Mouse (Mus musculus) embryonic stem cell, embryonic (primary cell): ENCODE measurements around the gene Npas3.

Experiments used
- CTCF ChIA-PET, 4 experiments: fragments of 300-600 bp in 2 of 4; fragments of 350-600 bp in 2 of 4; sonication (Branson Sonifier 250); formaldehyde crosslinking; loops; one replicate each; lab custom pipeline; 2022; ENCODE audit warnings: inconsistent platforms in 2 of 4; lab: Charles Lee
- POLR2A ChIA-PET, 4 experiments: fragments of 300-600 bp in 2 of 4; fragments of 350-600 bp in 2 of 4; sonication (Branson Sonifier 250); formaldehyde crosslinking; loops; one replicate each; lab custom pipeline; 2022; ENCODE audit warnings: antibody characterized with exemption in 4 of 4, inconsistent platforms in 1 of 4; lab: Charles Lee

Gene Npas3

DNA sequence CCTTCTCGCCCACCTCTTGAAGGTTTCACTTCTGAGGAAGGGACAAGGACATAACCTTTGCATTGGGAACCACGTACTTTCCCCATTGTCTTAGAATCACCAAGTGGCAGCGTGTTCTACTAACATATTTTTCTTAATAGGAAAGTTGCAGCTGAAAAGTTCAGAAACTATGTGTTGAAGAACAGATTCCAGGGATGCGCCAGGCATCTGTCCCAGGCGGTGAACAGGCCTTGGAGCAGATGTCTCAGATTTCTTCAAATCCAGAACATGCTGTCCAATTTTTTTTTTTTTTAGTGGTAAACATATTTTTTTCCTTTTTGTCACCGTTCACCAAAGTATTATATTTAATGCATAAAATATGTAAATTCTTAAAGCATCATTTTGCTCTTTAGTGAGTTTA lies 553.4 kb downstream of the Npas3 start:
- CTCF ChIA-PET, result no interaction called here

DNA sequence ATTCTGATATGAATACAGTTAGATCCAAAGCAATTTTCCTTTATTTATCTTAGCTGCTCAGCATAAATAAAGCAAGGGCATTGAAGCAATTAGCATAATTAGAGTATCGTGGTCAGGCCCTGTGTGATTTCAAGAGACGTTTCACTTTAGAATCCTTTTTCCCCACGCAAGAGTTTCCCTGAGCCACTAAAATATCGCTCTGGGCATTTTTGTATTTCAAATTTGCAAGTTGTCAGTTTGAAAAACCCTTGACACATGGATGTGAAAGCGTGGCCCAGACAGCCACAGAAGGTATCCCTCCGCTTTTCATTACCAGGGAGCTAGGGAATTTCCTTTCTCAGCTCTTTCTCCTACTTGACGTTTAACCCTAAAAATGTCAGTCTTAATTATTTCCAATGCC lies 553.9 kb downstream of the Npas3 start:
- CTCF ChIA-PET, result no interaction called here
- POLR2A ChIA-PET, result interaction anchor here in 1 of 4 experiments (0.7 kb wide), 1 partner anchor 222 kb away, joined by 3 read pairs; no protein-coding TSS in a partner anchor

More for the DNA sequence above, 553.4 kb downstream of the Npas3 start:
- POLR2A ChIA-PET, result interaction anchor here in 1 of 4 experiments (0.7 kb wide), 1 partner anchor 223 kb away, joined by 3 read pairs; no protein-coding TSS in a partner anchor

DNA sequence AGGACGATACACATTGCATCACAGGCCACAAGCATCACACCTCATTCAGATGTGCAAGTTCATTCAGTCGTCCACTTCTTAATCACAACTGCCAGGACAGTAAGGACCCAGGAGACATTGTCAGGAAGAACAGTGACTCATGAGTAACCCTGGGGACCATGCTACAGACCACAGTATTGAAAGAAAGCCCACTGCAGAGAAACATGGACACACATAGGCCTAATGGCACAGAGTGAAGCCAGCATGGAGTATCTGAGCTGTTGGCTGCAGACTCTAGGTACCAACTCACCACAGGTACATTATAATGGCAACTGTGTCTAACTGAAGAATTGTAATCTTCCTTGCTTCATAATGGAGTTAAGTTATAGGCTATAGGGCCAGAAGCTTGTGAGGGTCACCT lies 561.6 kb downstream of the Npas3 start:
- ChIA-PET POLR2A (no interaction called here), CTCF (no interaction called here)

DNA sequence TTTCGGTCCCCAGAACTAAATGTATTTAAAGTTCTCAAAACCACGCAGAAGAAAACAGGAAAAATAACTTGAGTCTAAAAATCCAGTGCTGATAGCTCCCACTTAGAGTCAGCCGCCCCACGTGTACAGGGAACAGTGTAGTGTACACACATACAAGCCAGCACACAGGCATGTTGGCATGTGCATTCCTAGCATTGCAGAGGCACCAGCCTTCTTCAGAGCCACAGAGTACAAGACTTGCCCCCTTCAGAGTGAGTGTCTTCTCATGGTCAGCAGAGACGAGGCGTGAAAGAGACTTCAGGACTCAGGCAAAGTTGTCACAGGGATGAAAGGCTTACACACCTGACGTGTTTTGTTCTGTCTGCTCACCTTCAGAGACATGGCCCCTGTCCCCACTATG lies 565.8 kb downstream of the Npas3 start:
- ChIA-PET CTCF (no interaction called here), POLR2A (no interaction called here)

DNA sequence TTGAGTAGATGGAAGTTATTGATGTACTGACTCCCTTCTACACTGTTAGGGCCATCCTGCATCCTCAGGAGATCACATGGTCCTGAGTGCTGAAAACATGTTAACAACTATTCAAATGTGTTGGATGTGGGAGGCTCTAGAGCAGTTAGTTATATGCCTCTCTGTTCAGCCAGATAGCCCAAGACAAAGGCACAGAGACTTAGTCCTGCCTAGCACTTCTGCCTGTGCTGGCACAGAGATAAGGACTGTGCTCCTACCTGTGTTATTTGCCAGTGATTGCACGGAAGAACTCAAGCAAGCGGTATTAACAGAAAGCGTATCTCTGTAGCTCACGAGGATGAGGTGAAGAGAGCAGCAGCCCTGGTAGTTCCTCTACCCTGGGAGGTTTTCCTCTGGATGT lies 571.5 kb downstream of the Npas3 start:
- ChIA-PET CTCF (no interaction called here), POLR2A (no interaction called here)

DNA sequence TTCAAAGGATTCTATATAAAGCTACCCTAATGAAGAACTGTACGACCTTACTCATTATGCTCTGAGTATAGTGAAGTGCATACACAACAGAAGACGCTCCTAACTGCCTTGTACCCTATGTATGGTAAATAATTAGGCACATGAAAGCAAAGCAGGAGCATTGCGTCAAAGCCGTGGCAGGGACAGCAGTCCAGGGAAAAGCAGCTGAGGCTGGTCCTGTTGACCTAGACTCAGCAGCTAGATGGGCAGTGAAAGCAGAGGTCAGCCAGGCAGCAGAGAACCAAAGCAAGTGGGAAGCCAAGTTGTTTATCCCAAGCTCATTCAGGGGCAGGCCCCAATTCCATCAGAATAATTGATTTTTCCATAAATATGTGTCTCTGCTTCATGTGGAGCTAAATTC lies 574.4 kb downstream of the Npas3 start:
- CTCF ChIA-PET, result no interaction called here
- POLR2A ChIA-PET, result interaction anchor here in 1 of 4 experiments (0.7 kb wide), 1 partner anchor 173 kb away, joined by 4 read pairs; no protein-coding TSS in a partner anchor

DNA sequence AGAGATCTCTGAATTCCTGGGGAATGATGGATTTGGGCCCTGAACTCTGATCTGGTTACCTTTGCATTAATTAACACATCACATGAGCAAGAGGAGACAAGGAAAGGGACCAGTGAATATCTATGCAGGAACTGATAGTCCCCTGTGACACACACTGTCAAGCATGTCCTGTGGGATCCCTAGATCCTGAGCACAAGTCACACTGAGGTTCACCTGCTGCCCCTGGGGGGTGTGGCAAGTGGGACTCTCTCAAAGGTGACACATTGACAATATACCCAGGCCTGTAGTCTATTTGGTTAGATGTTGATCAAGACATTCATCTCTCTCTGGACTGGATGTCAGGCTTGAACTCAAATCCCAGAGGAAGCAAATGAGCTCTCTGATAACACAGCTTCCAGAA lies 576.8 kb downstream of the Npas3 start:
- ChIA-PET POLR2A (no interaction called here), CTCF (no interaction called here)

DNA sequence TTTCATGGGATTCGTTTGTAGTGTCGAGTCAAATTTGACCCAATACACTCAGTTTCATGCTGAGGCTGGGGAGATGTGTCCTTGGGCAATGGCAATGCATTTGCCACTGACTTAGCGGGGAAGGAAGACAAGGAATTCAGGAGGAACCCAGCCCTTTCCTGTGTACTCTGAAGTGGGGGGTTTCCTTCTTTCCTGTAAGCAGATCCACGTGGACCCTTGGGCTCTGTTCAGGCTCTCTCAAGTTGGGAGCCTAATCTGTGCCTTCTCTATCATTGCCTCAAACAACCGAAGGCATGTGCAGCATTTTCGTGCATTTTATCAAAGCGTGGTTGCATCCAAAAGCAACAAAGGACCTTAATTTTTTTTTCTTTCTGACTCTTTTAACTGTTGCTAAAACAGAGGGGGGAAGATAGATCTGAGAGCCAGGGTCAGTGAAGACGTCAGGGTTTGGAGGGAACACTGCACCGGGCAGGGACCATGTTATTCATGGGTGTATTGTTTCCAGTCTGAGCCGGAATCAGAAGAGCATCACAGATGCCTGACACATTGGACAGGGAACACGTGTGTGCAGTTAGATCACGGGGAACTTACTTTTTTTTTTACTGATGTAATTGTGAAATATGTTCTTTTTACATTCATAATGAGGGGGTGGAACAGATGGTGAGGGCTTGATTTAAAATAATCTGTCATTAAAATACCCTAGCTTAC lies 577.6 kb downstream of the Npas3 start:
- CTCF ChIA-PET, result no interaction called here
- POLR2A ChIA-PET, result interaction anchor here in 1 of 4 experiments (0.6 kb wide), 1 partner anchor 10 kb away, joined by 4 read pairs; no protein-coding TSS in a partner anchor

DNA sequence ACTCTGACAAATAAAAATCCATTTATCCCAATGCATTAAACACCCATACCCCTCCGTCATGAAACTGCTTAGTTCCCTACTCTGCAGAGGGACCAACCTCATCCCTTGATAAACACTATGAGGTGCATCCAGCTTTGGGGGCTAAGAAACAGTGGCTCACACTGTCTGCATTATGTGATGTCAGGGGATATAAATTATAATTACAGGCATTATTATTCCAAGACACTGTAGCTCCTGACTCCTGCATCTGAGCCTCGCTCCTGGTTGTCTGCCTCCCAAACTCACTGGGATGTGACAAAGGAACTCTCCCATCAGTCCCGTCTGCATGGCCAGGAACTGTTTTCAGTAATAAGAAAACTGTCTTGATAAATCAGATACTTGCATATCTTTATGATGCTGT lies 578.3 kb downstream of the Npas3 start:
- ChIA-PET POLR2A (interaction anchor here in 1 of 4 experiments (0.6 kb wide), 1 partner anchor 9 kb away, joined by 4 read pairs; no protein-coding TSS in a partner anchor), CTCF (no interaction called here)

DNA sequence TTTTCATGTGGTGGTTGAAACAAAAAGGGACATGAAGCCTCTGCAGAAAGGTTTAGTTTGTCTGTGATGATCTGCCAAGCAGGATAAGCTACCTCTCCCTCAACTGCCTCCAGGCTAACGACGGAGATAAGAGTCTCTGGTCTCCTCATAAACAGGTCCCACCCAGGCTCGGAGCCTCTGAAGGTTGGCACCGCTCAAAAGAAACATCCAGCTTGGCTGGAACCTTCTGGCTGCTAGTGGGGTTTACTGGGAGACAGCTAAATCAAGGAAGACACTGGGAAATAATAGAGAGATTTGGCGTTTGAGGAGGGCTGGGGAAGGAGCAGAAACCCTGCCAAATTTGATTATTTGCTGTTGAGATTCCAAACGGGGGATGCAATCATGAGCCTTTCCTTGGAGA lies 584.1 kb downstream of the Npas3 start:
- ChIA-PET CTCF (no interaction called here), POLR2A (no interaction called here)

DNA sequence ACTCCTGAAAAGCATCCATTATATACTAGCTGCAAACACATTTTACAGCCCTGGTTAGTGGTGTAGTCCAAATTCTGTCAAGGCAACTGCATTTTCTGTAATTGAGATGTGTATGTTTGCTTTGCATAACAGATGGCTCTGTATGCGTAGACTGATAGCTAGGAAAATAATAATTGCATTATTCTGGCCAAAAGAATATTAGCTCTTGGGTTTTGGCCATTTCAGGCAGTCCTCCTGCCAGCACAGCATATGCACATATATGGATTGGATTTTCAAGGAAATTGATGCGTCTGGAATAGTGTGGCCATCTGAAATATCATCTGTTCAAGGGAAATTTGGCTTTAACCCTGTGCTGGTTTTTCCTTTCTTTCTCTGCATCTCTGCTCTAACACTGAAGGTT lies 584.9 kb downstream of the Npas3 start:
- ChIA-PET CTCF (no interaction called here), POLR2A (no interaction called here)

DNA sequence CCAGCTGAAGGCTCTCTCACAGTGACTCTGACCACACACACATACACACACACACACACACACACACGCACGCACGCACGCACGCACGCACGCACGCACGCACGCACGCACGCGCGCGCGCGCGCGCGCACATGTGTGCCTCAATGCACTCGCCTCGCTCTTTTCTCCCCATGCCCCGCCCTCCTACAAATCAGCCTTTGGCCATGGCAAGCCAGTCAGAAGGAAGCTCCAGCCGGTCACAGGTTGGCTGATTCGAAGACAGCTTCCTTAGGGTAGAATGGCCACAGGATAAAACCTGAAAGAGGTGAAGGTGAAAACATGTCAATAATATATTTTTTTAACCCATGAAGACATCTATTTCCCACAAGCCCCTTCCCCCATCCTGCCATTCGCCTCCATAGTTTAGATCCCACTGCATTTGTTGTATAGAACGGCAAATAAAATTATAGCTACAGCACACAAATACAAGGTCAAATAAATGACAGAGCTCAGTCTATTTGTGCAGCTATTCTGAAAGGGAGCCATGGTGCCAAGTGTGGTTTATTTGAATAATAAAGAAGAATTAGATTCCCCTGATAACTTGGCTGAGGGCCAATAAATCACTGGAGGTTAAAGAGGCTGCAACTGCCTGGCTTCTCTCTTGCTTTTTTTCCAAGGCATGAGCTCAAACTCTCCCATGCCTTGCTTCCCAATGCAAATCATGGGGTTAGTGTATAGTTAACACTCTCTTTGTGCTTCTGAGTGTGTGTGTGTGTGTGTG lies 587.7 kb downstream of the Npas3 start:
- ChIA-PET POLR2A (interaction anchor here in 2 of 4 experiments (0.5 to 1.1 kb wide), 3 partner anchors 10 to 583 kb away, joined by 3 to 4 read pairs (median 4); no protein-coding TSS in a partner anchor), CTCF (interaction anchor here in 2 of 4 experiments (0.7 kb wide), 2 partner anchors 655 to 976 kb away, joined by 3 read pairs; no protein-coding TSS in a partner anchor)

DNA sequence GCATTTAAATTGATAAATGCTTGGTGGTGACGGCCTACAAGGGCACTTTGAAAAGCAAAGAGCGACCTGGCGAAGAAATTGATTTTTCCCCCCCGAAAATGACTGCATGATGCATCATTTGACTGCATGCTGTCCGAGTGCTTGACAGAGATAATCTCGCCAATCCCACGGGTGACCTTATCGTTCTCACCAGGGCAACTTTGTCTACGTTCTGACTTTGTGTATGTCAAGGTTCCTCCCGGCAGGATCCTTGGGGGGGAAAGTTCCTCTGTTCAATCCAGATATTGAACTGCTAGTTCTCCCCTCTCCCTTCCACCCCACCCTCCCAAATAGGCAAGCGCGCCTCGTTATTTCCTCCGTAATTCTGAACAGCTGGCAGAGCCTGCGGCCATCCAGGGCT lies 588.9 kb downstream of the Npas3 start:
- POLR2A ChIA-PET, result no interaction called here
- CTCF ChIA-PET, result no interaction called here

DNA sequence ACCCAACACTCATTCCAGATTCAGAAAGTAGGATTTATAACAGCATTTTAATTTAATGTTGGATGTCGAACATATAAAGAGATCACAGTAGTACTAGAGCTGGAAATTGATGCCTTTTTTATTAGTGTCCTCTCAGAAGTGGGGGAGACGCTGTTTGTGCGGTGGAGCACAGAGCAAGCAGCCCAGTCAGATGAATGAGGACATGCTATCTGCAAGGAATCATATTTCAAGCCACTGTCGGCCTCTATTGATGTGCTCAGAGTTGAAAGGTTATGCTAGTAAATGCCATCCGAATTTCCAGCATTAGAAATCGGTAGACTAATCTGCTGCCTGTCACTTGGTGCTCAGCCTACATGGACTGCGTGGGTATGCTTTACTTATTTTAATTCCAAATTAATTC lies 590.1 kb downstream of the Npas3 start:
- ChIA-PET CTCF (no interaction called here), POLR2A (no interaction called here)

DNA sequence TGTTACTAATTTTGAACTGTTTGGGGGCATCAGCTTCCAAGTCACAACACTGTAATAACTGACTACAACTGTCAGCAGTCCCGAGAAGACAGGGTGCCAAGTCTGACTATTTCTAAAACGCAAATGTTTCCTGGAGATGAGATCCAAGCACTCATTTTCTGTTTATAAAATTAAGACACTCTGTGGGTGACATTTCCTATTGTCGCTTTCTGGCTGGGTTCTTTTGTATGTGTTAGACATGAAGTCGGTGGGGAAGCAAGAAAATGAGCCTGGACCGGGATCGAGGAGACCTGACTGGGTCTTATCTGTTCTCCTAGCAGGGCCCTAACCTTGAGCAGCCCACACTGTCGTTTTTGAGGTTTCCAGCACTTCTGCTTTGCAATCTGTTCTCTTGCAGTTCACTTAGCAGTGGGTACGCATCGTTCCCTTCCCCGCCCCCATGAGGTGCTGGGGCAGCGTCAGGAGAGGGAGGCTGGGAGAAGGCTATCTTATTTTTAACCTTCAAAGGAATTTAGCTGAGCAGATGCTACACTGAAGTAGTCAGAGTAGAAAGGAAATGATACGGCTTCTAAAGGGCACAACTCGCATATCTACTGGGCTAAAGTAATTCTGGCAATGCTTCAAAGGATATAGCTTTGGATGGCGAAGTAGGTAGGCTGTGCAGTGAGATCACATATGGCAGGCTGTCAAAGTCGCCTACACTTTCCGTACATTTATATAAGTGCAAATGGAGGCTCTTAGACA lies 593.6 kb downstream of the Npas3 start:
- POLR2A ChIA-PET, result no interaction called here
- CTCF ChIA-PET, result interaction anchor here in 1 of 4 experiments (0.6 kb wide), 1 partner anchor 274 kb away, joined by 3 read pairs; no protein-coding TSS in a partner anchor

DNA sequence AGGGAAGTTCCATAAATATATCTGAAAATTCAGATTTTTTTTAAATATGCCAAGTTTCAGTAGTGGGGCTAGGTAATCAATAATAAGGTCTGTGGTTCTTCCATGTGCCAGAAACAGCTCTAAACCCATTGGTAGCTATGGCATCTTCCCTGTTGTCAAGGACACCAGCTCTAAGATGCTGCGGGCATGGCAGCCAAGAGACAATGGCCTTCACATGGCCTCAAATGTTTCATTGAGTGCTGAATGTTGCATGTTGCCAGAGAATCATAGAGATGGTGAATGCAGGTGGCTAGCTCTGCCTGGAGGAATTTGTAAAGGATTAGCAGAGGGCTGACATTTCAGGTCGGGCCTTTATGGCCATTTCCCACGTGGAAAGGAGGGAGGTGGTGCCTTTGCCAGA lies 595.1 kb downstream of the Npas3 start:
- ChIA-PET CTCF (no interaction called here), POLR2A (no interaction called here)

DNA sequence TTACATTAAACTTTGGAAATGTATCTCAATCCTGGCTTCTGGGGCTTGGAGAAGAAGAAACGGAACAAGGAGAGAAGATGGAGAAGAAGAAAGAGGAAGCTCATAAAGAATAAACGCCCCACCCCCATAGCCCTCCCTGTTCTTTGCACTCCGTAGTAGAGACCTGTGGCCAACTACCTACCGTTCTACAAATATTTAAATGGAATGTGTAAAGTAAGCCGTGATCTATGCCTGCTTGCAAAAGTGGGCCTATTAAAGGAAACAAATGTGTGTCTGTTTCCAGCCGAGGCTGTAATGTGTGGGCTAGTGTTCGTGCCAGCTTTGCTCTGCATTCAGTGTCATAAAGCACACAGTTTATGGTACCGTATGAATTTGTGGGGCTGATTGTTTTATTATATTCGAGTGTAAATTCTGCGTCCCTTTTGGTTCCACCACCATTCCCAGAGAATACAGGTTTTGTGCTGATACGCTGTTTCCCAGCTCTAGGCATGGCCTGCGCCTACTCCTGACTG lies 597.7 kb downstream of the Npas3 start:
- ChIA-PET POLR2A (no interaction called here), CTCF (interaction anchor here in 1 of 4 experiments (0.6 kb wide), 1 partner anchor 567 kb away, joined by 4 read pairs; no protein-coding TSS in a partner anchor)

DNA sequence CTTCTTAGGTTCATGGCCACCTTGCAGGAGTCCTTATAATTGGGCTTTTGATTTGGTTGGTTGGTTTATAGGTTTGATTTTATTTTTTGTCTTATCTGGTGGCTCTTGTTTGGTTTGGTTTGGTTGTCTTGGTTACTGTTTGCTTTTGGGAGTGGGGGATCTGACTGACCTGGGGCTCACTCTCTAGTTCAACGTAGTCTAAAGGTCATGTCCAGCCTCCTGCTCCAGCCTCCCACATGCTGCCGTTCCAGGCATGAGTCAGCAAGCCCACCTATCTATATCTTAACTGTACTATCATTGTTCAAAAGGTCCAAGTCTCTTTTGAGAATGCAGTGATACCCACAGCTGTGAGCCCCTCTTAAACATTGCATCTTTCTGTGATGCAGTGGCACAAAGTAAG lies 600.8 kb downstream of the Npas3 start:
- POLR2A ChIA-PET, result no interaction called here
- CTCF ChIA-PET, result no interaction called here

DNA sequence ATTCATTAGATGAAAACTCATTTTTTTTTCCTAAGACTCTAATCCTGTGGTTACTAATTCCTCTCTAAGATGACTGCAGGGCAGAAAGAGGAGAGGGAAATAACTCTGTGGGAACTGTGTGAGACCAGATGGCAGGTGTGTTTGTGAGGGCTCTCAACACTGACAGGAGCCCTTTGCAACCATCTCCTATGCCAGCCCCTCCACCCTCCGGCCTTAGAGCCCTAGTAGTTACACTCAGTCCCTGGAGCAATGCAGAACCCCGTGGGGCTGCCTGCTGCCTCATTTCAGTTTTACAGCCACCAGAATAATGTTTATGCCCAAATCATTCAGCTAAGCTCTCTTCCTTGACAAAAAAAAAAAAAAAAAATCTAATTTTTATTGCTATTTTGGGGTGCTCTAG lies 604.0 kb downstream of the Npas3 start:
- CTCF ChIA-PET, result no interaction called here
- POLR2A ChIA-PET, result no interaction called here
